Mouse (Mus musculus): Measurements from ENCODE around the gene Gcn1l1. TPM values are rescaled to one million over a fixed set of nuclear protein-coding genes. Genes with fewer than 3 reads are reported as not detected.

Gcn1l1 gene
- polyA plus RNA-seq, 1 experiment from 2014 or later = 20.7 TPM

DNA sequence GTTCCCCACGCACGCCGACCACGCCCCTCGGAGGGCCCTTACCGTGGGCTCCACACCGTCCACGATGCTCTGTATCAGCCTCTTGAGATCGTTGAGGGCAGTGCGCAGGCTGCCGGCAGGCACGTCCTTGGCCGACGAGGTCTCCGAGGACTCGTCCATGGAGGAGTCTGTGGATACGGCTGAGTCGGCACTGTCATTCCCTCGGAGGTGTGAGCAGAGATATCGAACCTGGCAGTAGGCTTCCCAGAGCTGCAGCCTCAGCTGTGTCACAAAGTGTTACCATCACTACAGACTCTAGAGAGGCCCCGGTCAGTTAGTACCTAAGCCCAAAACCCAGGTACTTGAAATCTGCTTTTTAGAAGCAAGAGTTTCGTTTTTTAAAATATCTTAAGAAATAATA is 97.6 kb downstream of the Gcn1l1 start:
- Histone ChIP-seq H3K4me3 (replicated peaks; ENCODE audit: low read depth, low read length) (no peak overlapping the region), H3K36me3 (ENCODE audit: insufficient read depth, low read length) (0 out of 2 replicates have a peak, but pooled peaks cover 2% of the 10 kb centered on the region), H3K4me1 (replicated peaks; ENCODE audit: insufficient read depth, low read length) (no peaks in the 10 kb centered on the region), H3K9me3 (replicated peaks; ENCODE audit: low read length) (no peaks in the 10 kb centered on the region), H3K27me3 (ENCODE audit: insufficient read depth, low read length) (no peaks in the 10 kb centered on the region), H3K9ac (ENCODE audit: low read depth, low read length) (no peak overlapping the region), H3K27ac (no peak overlapping the region), H3K4me2 (ENCODE audit: low read length) (no peak overlapping the region)
- no peak for TF ChIP-seq CTCF (IDR thresholded peaks at IDR 0.05; ENCODE audit: low read depth)
- no peak for ATAC-seq (replicated peaks; ENCODE audit: low FRiP score, low read depth)
- no peak for DNase-seq (ENCODE audit: low spot score)
- WGBS = 81% methylated on average over 22 of the region's 22 CpGs

DNA sequence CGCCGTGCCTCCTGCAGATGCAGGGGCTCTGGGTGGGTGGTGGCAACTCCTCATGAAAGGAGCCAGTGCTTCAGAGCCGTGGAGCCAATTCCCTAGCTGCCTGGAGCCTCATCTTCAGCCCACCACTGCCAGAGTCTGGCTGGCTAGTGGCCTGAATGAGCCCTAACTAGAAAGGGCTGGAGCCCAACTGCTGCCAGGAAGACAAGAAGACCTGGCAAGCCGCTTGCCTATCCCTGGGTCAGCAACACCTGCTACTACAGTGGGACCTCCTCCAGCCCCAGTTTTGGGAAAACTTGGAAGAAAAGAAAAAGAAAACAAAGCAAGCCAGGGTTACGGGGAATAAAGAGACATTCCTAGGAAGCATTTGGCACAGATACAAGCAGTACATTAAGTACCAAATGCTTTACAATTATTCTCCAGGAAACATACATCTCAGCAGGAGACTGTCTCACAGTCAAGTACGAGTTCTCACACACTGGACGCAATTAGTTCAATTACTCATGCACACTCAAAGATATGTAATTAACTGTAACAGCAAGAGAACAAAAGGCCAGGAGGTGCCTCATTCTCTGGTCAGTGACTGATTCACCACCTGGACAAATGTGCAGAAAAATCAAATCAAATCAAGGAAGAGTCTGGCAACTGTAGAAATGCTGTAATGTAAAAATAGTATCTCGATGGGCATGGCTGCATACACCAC is 101.5 kb downstream of the Gcn1l1 start:
- no peaks in the 10 kb centered on the region for H3K27me3 ChIP-seq (ENCODE audit: insufficient read depth, low read length)
- no peak overlapping the region for H3K4me3 ChIP-seq (replicated peaks; ENCODE audit: low read depth, low read length)
- no peak overlapping the region for H3K4me2 ChIP-seq (ENCODE audit: low read length)
- WGBS = 66% methylated on average over 8 of the region's 8 CpGs
- DNase-seq (ENCODE audit: low spot score) = no peak
- no peak overlapping the region for H3K27ac ChIP-seq
- H3K36me3 ChIP-seq (ENCODE audit: insufficient read depth, low read length) = no peaks in the 10 kb centered on the region
- no peak for TF ChIP-seq CTCF (IDR thresholded peaks at IDR 0.05; ENCODE audit: low read depth)
- no peak overlapping the region for H3K9ac ChIP-seq (ENCODE audit: low read depth, low read length)
- H3K4me1 ChIP-seq (replicated peaks; ENCODE audit: insufficient read depth, low read length) = no peaks in the 10 kb centered on the region
- no peaks in the 10 kb centered on the region for H3K9me3 ChIP-seq (replicated peaks; ENCODE audit: low read length)
- ATAC-seq (replicated peaks; ENCODE audit: low FRiP score, low read depth) = no peak

DNA sequence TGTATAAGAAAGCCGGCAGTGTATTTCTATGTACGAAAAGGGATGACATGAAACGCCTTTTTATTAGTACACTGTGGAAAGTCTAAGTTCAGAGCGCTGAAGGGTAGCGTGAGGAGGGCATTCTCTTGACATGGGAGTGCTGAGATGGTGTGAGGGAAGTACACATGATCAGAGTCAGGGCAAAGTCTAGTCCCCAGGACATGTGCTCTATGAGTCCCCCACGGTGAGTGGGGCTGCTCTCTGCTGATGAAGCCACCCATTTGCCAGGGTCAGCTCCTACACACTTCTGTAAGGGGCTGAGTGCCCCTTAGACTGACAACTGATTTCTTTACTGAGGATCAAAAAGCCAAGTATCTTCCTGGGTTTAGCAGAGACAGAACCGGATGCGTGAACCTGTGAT is 102.2 kb downstream of the Gcn1l1 start:
- H3K27me3 ChIP-seq (ENCODE audit: insufficient read depth, low read length) = no peaks in the 10 kb centered on the region
- 69% methylated on average over 8 of the region's 8 CpGs for WGBS
- H3K4me1 ChIP-seq (replicated peaks; ENCODE audit: insufficient read depth, low read length) = no peaks in the 10 kb centered on the region
- no peak overlapping the region for H3K27ac ChIP-seq
- no peak overlapping the region for H3K4me3 ChIP-seq (replicated peaks; ENCODE audit: low read depth, low read length)
- no peak overlapping the region for H3K9ac ChIP-seq (ENCODE audit: low read depth, low read length)
- DNase-seq (ENCODE audit: low spot score) (no peak), ATAC-seq (replicated peaks; ENCODE audit: low FRiP score, low read depth) (peak; percentile 61; the same call in 1 of the 2 replicates)
- TF ChIP-seq CTCF (IDR thresholded peaks at IDR 0.05; ENCODE audit: low read depth) = no peak
- H3K9me3 ChIP-seq (replicated peaks; ENCODE audit: low read length) = no peaks in the 10 kb centered on the region
- no peaks in the 10 kb centered on the region for H3K36me3 ChIP-seq (ENCODE audit: insufficient read depth, low read length)
- no peak overlapping the region for H3K4me2 ChIP-seq (ENCODE audit: low read length)

DNA sequence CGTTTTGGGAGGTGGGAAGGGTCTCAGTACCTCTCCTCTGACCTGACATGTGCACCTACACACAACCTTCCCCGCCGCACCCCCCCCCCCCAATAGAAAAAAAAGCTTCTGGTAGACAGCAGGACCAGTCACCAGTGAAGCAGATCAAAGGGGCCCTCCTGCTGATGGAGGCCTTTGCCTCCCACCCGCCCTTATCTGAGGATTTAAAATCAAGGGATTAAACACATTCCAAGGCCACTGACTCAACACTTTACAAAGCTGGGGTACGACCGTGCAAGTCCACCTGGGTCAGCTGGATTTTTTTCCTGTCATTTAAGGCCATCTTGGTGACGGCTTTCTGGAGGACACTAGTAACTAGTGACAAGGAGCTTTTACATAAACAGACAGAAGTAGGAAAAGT is 102.8 kb downstream of the Gcn1l1 start:
- Histone ChIP-seq H3K4me1 (replicated peaks; ENCODE audit: insufficient read depth, low read length) (no peaks in the 10 kb centered on the region), H3K9me3 (replicated peaks; ENCODE audit: low read length) (no peaks in the 10 kb centered on the region), H3K36me3 (ENCODE audit: insufficient read depth, low read length) (no peaks in the 10 kb centered on the region), H3K27me3 (ENCODE audit: insufficient read depth, low read length) (no peaks in the 10 kb centered on the region), H3K27ac (no peak overlapping the region), H3K9ac (ENCODE audit: low read depth, low read length) (no peak overlapping the region), H3K4me3 (replicated peaks; ENCODE audit: low read depth, low read length) (no peak overlapping the region), H3K4me2 (ENCODE audit: low read length) (no peak overlapping the region)
- ATAC-seq (replicated peaks; ENCODE audit: low FRiP score, low read depth) (no peak), DNase-seq (ENCODE audit: low spot score) (no peak)
- TF ChIP-seq CTCF (IDR thresholded peaks at IDR 0.05; ENCODE audit: low read depth) = no peak
- WGBS = 19% methylated on average over 7 of the region's 7 CpGs

DNA sequence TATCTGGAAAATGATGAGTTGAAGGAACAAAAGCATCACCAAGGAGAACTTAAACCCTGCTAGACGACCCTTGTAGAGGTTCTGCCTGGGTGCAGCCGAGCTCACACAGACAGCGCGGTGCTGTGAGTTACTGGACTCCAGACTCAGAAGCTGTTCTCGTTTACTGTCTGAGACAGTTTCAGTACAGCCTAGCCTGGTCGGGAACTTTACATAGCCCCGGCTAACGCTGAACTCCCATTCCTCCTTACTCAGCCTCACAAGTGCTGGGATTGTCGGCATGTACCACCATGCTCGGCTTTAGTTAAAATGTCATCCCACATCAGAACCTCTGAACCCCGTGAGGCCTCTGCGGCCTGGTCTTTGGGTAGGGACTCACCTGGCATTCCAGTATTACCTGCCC is 103.9 kb downstream of the Gcn1l1 start:
- Histone ChIP-seq H3K4me3 (replicated peaks; ENCODE audit: low read depth, low read length) (no peak overlapping the region), H3K4me1 (replicated peaks; ENCODE audit: insufficient read depth, low read length) (no peaks in the 10 kb centered on the region), H3K27ac (no peak overlapping the region), H3K9ac (ENCODE audit: low read depth, low read length) (no peak overlapping the region), H3K9me3 (replicated peaks; ENCODE audit: low read length) (no peaks in the 10 kb centered on the region), H3K4me2 (ENCODE audit: low read length) (no peak overlapping the region), H3K27me3 (ENCODE audit: insufficient read depth, low read length) (no peaks in the 10 kb centered on the region), H3K36me3 (ENCODE audit: insufficient read depth, low read length) (no peaks in the 10 kb centered on the region)
- TF ChIP-seq CTCF (IDR thresholded peaks at IDR 0.05; ENCODE audit: low read depth) = no peak
- DNase-seq (ENCODE audit: low spot score) (no peak), ATAC-seq (replicated peaks; ENCODE audit: low FRiP score, low read depth) (no peak)
- 85% methylated on average over 12 of the region's 12 CpGs for WGBS

DNA sequence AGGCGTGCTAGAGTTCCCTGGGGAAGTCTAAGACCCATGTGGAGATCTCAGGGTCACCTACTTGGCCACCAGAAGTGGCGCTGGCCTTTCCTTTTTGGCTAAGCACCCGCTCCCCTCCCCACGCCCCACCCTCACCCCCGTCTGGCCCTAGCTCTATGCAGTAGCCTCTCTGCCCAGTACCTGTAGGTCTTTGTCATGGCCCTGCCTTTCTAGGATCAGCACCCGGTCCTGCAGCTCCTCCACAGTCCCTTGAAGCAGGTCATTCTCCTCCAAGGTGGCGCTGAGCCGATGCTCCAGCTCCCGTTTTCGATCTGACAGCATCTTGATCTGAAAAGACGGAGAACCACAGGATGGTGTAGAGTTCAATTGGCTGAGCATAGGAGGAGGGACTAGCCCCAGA is 104.9 kb downstream of the Gcn1l1 start:
- no peak for ATAC-seq (replicated peaks; ENCODE audit: low FRiP score, low read depth)
- Histone ChIP-seq H3K9me3 (replicated peaks; ENCODE audit: low read length) (no peaks in the 10 kb centered on the region), H3K4me1 (replicated peaks; ENCODE audit: insufficient read depth, low read length) (no peaks in the 10 kb centered on the region), H3K9ac (ENCODE audit: low read depth, low read length) (no peak overlapping the region), H3K27me3 (ENCODE audit: insufficient read depth, low read length) (no peaks in the 10 kb centered on the region), H3K4me3 (replicated peaks; ENCODE audit: low read depth, low read length) (no peak overlapping the region), H3K4me2 (ENCODE audit: low read length) (no peak overlapping the region), H3K36me3 (ENCODE audit: insufficient read depth, low read length) (no peaks in the 10 kb centered on the region), H3K27ac (no peak overlapping the region)
- WGBS = 86% methylated on average over 11 of the region's 11 CpGs
- TF ChIP-seq CTCF (IDR thresholded peaks at IDR 0.05; ENCODE audit: low read depth) = no peak
- no peak for DNase-seq (ENCODE audit: low spot score)

DNA sequence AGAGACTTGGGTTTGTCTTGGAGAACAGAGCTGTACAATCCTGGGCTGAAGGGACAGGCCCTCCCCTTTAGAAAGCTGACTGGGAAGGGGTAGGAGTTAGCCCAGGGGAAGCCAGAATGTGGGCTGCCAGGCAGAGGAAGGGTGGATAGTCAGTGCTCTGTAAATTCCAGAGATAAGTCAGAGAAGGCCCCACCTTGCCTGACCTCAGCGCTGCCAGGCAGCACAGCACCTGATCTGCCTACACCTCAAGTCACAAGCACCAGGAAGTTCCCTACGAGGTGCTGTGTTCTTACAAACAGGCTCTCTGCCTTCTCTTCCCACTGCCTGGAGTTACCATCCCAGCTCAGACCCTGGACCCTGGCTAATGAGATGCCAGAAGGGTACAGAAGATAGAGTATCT is 105.4 kb downstream of the Gcn1l1 start:
- no peak overlapping the region for H3K9ac ChIP-seq (ENCODE audit: low read depth, low read length)
- no peak for DNase-seq (ENCODE audit: low spot score)
- WGBS = 54% methylated on average over 2 of the region's 2 CpGs
- no peak overlapping the region for H3K4me2 ChIP-seq (ENCODE audit: low read length)
- no peak for ATAC-seq (replicated peaks; ENCODE audit: low FRiP score, low read depth)
- no peaks in the 10 kb centered on the region for H3K27me3 ChIP-seq (ENCODE audit: insufficient read depth, low read length)
- H3K4me1 ChIP-seq (replicated peaks; ENCODE audit: insufficient read depth, low read length) = no peaks in the 10 kb centered on the region
- no peak overlapping the region for H3K27ac ChIP-seq
- H3K9me3 ChIP-seq (replicated peaks; ENCODE audit: low read length) = no peaks in the 10 kb centered on the region
- H3K36me3 ChIP-seq (ENCODE audit: insufficient read depth, low read length) = no peaks in the 10 kb centered on the region
- H3K4me3 ChIP-seq (replicated peaks; ENCODE audit: low read depth, low read length) = no peak overlapping the region
- no peak for TF ChIP-seq CTCF (IDR thresholded peaks at IDR 0.05; ENCODE audit: low read depth)

Data from kidney, postnatal 0 days (tissue).